Mouse (Mus musculus) kidney, embryonic 16.5 days (tissue): Measurements from ENCODE around the gene Slc7a11. TPM values are rescaled to one million over a fixed set of nuclear protein-coding genes. Genes with fewer than 3 reads are reported as not detected.
A peak's percentile ranks its signal among the peaks of the same experiment; 100 is the strongest.

Experiments used
- ATAC-seq: fragments of 200-750 bp; cut with Nextera tagmentation; 2 replicates; pipeline ENCODE4 v1.8.0; 2017; ENCODE audit warnings: moderate TSS enrichment; ENCODE audit not compliant: low FRiP score, low TSS enrichment
- H3K27ac ChIP-seq: fragments of 300-500 bp; sonication (generic); 2 replicates; pipeline ENCODE4 v1.5.1; 2014; ENCODE audit warnings: low read length
- H3K27me3 ChIP-seq: fragments of 300-500 bp; sonication (generic); 2 replicates; pipeline ENCODE4 v1.6.1; 2014; ENCODE audit warnings: low read length, control low read depth, mixed read lengths; ENCODE audit not compliant: insufficient read depth
- H3K36me3 ChIP-seq: fragments of 300-500 bp; sonication (generic); 2 replicates; pipeline ENCODE4 v1.6.1; 2014; ENCODE audit warnings: low read length, control low read depth, mixed read lengths; ENCODE audit not compliant: insufficient read depth
- H3K4me1 ChIP-seq: fragments of 300-500 bp; sonication (generic); 2 replicates; pipeline ENCODE4 v1.6.1; 2014; ENCODE audit warnings: low read length, control low read depth, mixed read lengths; ENCODE audit not compliant: insufficient read depth
- H3K4me2 ChIP-seq: fragments of 300-500 bp; sonication (generic); replicated peaks from 2 replicates; pipeline ENCODE4 v1.6.1; 2014; ENCODE audit warnings: low read depth, low read length
- H3K4me3 ChIP-seq: fragments of 300-500 bp; sonication (generic); 2 replicates; pipeline ENCODE4 v1.5.1; 2014; ENCODE audit warnings: mild to moderate bottlenecking, low read length
- H3K9ac ChIP-seq: fragments of 300-500 bp; sonication (generic); replicated peaks from 2 replicates; pipeline ENCODE4 v1.6.1; 2014; ENCODE audit warnings: low read length
- H3K9me3 ChIP-seq: fragments of 300-500 bp; sonication (generic); 2 replicates; pipeline ENCODE4 v1.6.1; 2016; ENCODE audit warnings: low read length, control low read depth
- WGBS: fragments of 180-500 bp; shearing (Covaris S2); extraction: QIAGEN DNeasy Blood & Tissue Kit; methylation state at CpG from one replicate; pipeline ENCODE4 v1.1.7; 2014; 5-methylcytosine and 5-hydroxymethylcytosine counted together
- polyA plus RNA-seq: library from polyadenylated mRNA; unstranded; fragments of >200 nt; fragmentation: Nextera tagmentation; extraction: Ambion mirVana; gene quantifications from 2 replicates; pipeline ENCODE4 v1.2.1, GENCODE M21; 2015

Slc7a11 gene
- polyA plus RNA-seq, 1 experiment from 2014 or later = 0.15 TPM

DNA sequence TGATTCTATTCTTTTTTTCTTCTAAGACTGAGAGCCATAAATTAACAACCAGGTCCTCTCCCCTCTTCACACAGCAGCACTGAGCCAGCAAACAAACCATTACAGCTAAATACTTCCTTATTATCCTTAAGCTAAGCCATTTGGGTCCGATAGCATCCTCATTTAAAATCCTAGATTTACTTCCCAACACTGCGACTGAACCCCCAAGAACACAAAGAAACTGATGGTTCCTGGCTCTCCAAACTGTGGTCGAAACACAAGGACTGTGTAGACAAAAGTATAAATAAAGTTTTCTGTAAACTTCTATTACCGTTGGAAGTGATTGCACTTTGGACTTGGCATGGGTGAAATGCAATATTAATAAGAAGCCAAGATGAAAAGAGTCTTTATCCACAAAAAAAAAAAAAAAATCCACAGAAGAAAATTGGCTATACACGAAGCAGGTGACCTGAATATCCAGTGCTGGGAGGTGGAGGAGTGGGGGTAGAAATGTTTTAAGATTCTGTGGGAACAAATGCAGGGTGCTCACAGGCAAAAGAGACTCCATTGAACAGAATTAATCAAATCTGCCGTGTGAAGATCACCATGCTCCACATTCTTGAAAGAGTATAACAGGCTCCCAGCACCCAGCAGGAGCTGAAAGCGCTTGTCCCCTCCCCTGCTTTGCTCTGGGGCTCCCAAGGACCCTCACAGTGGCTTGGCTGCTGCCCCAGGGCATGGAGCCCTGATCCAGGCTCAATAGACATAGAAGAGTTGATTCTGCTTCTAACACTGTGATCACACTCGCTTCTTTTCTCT lies 21.7 kb downstream of the Slc7a11 start:
- Histone ChIP-seq H3K36me3 (no peaks in the 10 kb centered on the region), H3K9me3 (no peaks in the 10 kb centered on the region), H3K4me1 (no peaks in the 10 kb centered on the region), H3K9ac (no peak overlapping the region), H3K27ac (no peak overlapping the region), H3K4me3 (no peak overlapping the region), H3K27me3 (no peaks in the 10 kb centered on the region), H3K4me2 (no peak overlapping the region)
- WGBS = 74% methylated on average over 8 of the region's 8 CpGs
- ATAC-seq = no peak

DNA sequence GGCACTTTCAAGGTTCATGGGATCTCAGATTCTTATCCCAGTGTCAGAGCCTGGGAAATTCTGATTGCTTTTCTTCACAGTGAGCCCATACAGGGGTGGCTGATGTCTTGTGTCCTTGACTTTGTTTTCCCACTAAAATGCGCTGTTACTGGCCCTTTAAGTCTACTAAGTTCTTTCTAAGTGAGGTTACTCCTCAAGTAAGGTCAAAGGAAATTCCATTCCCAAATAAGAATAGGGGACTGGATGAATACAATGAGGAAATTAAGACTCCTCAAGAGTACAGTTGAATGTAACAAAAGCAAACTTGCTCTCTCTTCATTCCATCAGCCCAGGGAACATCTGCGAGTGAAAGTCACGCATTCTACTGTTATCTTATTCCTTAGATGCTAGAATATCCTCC lies 24.3 kb downstream of the Slc7a11 start:
- Histone ChIP-seq H3K9ac (no peak overlapping the region), H3K4me2 (no peak overlapping the region), H3K9me3 (no peaks in the 10 kb centered on the region), H3K27ac (no peak overlapping the region), H3K27me3 (no peaks in the 10 kb centered on the region), H3K36me3 (no peaks in the 10 kb centered on the region), H3K4me3 (no peak overlapping the region), H3K4me1 (no peaks in the 10 kb centered on the region)
- 89% methylated on average over 3 of the region's 3 CpGs for WGBS
- ATAC-seq = no peak

DNA sequence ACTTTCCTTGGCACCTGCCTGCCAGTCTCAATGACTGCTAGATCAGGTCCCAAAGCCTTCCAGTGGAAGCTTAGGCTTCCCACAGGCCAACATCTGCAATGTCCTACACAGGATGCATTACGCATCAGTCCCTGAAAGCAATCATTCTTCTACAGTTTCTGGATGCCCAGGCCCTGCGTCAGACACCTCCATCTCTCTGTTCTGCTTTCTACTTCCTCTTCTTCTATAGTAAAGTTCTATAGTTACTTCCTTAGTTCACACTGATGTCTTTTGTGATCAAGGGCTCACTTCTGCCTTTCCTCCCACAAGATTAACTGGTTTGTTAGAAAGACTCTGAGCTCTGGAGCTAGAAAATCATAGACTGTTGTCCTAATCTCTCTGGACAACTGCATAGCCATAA lies 36.6 kb downstream of the Slc7a11 start:
- no peak overlapping the region for H3K4me3 ChIP-seq
- H3K4me2 ChIP-seq = no peak overlapping the region
- no peaks in the 10 kb centered on the region for H3K27me3 ChIP-seq
- no peak overlapping the region for H3K27ac ChIP-seq
- no peaks in the 10 kb centered on the region for H3K4me1 ChIP-seq
- WGBS = 89% methylated on average over 2 of the region's 2 CpGs
- ATAC-seq = no peak
- no peak overlapping the region for H3K9ac ChIP-seq
- H3K9me3 ChIP-seq = no peaks in the 10 kb centered on the region
- H3K36me3 ChIP-seq = no peaks in the 10 kb centered on the region

DNA sequence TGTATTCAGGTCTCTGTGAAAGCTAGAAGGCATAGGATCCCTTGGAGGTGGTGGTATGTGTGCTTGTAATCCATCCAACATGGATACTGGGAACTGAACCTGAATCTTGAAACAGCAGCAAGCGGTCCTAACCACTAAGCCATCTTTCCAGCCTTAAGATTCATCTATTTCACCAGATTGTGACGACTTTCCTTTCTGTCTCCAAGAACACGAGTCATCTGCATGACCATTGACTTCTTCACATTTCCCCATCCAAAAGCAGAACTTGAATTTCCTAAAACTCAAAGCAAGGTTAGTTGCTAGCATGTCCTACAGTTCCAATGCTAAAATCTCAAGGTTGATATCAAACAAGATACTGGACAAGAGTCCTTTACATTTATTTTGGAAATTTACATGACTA lies 37.5 kb downstream of the Slc7a11 start:
- no peak overlapping the region for H3K9ac ChIP-seq
- WGBS = 85% methylated on average over 3 of the region's 3 CpGs
- no peaks in the 10 kb centered on the region for H3K4me1 ChIP-seq
- H3K36me3 ChIP-seq = no peaks in the 10 kb centered on the region
- H3K4me3 ChIP-seq = no peak overlapping the region
- no peak overlapping the region for H3K27ac ChIP-seq
- no peak for ATAC-seq
- H3K27me3 ChIP-seq = no peaks in the 10 kb centered on the region
- no peak overlapping the region for H3K4me2 ChIP-seq
- H3K9me3 ChIP-seq = no peaks in the 10 kb centered on the region

DNA sequence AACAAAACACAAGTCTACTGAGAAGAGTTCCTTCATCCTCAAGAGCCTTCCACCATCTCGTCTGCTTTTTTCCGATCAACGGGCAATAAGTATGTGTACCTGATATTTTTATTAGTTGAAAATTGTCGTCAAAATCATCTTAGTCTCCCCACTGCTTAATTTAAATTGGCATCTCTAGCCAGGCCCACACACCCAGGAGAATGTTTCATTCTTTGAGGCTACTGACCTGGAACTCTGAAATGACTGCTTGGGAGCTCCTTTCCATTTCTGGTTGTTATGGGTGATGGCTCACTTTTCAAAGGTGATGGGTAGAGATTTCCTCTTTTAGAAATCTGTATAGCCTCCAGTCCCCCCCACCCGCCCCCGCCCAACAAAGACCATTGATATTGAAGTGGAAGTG lies 54.6 kb downstream of the Slc7a11 start:
- 69% methylated on average over 6 of the region's 6 CpGs for WGBS
- no peak overlapping the region for H3K4me2 ChIP-seq
- H3K27ac ChIP-seq = no peak overlapping the region
- H3K27me3 ChIP-seq = no peaks in the 10 kb centered on the region
- H3K4me1 ChIP-seq = 0 out of 2 replicates have a peak, but pooled peaks cover 4% of the 10 kb centered on the region
- H3K36me3 ChIP-seq = no peaks in the 10 kb centered on the region
- H3K9ac ChIP-seq = no peak overlapping the region
- no peak for ATAC-seq
- no peak overlapping the region for H3K4me3 ChIP-seq
- H3K9me3 ChIP-seq = peaks cover 3% of the 10 kb centered on the region; the same call in 1 of the 2 replicates

DNA sequence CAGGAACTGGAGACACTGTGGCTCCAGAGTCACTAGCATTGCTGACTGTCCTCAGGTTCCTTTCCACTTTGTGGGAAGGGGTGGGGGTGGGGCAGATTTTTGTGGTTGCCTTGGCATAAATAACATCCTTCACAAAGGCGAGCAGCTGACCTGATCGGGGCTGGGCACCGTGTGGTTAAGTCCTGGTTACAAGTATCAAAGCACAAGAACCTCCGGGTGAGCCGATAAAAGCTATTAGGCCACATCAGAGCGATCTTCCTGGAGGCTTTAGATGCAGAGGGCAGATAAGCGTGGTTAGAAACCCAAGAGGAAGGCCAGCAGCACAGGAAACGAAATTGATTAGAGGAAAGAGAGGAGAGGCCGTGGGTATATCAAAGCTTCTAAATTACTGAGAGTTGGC lies 55.1 kb downstream of the Slc7a11 start:
- Histone ChIP-seq H3K27ac (no peak overlapping the region), H3K27me3 (no peaks in the 10 kb centered on the region), H3K9me3 (peaks cover 3% of the 10 kb centered on the region; the same call in 1 of the 2 replicates), H3K4me1 (peaks cover 4% of the 10 kb centered on the region; the same call in 1 of the 2 replicates), H3K4me2 (no peak overlapping the region), H3K36me3 (no peaks in the 10 kb centered on the region), H3K9ac (no peak overlapping the region), H3K4me3 (no peak overlapping the region)
- ATAC-seq = no peak
- whole genome bisulfite sequencing = 39% methylated on average over 9 of the region's 9 CpGs

DNA sequence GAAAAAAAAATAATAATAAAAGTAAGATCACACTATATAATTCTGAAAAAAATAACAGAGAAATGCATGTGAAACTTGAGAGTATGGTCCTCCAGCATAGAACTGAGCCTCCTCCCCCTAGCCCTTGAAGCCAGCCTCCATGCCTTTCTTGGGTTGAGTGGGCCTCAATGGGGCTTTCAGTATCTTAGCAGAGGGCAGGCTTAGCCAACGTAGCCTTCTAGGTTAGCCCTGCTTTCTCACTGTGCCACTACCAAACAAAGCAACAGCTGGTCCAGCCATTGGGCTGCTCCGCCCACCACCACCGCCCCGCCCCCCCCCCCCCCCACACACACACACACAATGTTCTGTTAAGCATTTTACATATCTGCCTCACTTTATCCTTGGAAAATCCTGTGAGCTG lies 56.1 kb downstream of the Slc7a11 start:
- Histone ChIP-seq H3K4me3 (no peak overlapping the region), H3K9ac (no peak overlapping the region), H3K27me3 (no peaks in the 10 kb centered on the region), H3K36me3 (no peaks in the 10 kb centered on the region), H3K4me1 (peaks cover 12% of the 10 kb centered on the region), H3K9me3 (peaks cover 3% of the 10 kb centered on the region; the same call in 1 of the 2 replicates), H3K4me2 (no peak overlapping the region), H3K27ac (no peak overlapping the region)
- no peak for ATAC-seq
- WGBS = 42% methylated on average over 4 of the region's 4 CpGs

DNA sequence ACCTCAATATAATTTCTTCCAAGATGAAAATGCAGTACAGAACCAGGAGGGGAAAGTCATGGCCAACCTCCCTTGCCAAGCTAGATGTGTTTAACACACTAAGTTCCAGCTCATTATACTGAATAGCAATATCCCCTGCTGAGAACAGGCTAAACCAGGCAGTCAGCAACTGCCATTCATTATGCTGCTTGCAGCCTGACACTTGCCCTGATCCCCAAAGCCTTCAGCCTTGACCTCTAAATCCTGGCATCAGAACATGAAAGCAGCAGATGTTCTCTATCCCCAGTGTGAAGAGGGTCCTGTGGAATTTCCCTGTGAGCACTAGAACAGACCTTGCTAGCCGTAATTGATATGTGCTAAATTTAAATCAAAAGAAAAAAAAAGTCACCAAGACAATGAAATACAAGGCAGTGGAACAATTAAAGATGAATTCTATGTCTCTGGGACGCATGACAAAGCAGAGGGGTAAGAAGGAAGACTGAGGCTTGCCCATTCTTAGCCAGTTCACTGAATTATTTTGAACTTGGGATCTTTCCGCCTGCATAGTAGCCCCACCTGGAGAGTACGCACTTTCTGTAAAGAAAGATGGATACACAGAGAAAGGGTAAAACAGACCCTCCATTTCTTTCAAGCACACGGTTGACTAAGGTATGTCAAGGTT lies 56.7 kb downstream of the Slc7a11 start:
- H3K9me3 ChIP-seq = peaks cover 3% of the 10 kb centered on the region; the same call in 1 of the 2 replicates
- H3K4me3 ChIP-seq = no peak overlapping the region
- H3K27me3 ChIP-seq = no peaks in the 10 kb centered on the region
- no peak overlapping the region for H3K9ac ChIP-seq
- no peak overlapping the region for H3K27ac ChIP-seq
- peaks cover 15% of the 10 kb centered on the region for H3K4me1 ChIP-seq
- 80% methylated on average over 5 of the region's 5 CpGs for WGBS
- no peak for ATAC-seq
- H3K4me2 ChIP-seq = no peak overlapping the region
- H3K36me3 ChIP-seq = no peaks in the 10 kb centered on the region

DNA sequence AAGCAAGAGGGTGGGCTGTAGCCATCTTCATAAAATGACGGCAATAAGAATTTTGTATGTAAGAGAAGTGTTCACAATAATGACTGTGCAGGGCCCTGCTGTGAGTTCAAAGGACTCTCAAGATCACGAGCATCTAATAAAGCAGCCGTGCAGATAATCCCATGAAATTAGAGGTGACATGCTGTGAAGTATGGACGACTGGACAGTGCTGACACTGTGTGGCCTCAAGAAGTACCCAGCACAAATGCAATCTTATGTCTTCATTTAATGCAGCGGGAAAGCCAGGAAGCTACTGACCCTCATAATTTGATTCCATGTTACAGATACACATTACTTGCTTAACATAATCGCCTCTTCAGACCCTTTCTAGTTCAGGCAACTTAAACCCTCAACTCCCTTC lies 57.3 kb downstream of the Slc7a11 start:
- no peak overlapping the region for H3K4me2 ChIP-seq
- H3K9ac ChIP-seq = no peak overlapping the region
- ATAC-seq = no peak
- peaks cover 3% of the 10 kb centered on the region; the same call in 1 of the 2 replicates for H3K9me3 ChIP-seq
- WGBS = 74% methylated on average over 6 of the region's 6 CpGs
- H3K36me3 ChIP-seq = no peaks in the 10 kb centered on the region
- H3K4me3 ChIP-seq = no peak overlapping the region
- peaks cover 15% of the 10 kb centered on the region for H3K4me1 ChIP-seq
- no peaks in the 10 kb centered on the region for H3K27me3 ChIP-seq
- H3K27ac ChIP-seq = no peak overlapping the region

DNA sequence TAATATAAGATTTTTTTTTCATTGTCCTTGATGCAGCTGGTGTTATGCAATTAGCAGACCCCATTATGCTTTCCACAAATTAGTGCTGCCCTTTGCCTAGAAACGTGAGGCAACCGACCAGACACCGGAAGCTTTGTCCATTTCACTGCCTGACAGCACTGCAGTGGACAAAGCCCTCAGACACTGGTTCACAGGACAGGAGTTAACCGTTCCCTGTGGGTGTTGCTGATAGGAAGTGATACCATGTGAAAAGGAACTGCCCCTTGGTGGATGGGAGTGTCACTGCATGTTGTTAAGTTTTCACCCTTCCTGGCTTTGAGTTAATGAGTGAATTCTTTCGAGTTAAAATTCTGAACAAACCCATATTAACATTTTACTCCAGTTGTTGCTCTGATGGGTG lies 60.7 kb downstream of the Slc7a11 start:
- no peak overlapping the region for H3K4me3 ChIP-seq
- peak overlapping the region; percentile 67 for H3K27ac ChIP-seq
- peak; percentile 69; the same call in 1 of the 2 replicates for ATAC-seq
- no peaks in the 10 kb centered on the region for H3K36me3 ChIP-seq
- no peaks in the 10 kb centered on the region for H3K9me3 ChIP-seq
- 10% methylated on average over 5 of the region's 5 CpGs for WGBS
- H3K4me1 ChIP-seq = peaks cover 11% of the 10 kb centered on the region
- peak overlapping the region; percentile 67 for H3K4me2 ChIP-seq
- no peaks in the 10 kb centered on the region for H3K27me3 ChIP-seq
- no peak overlapping the region for H3K9ac ChIP-seq
